Comparison of ENCODE assay signal across 34 mouse cellular contexts in the genomic region with DNA sequence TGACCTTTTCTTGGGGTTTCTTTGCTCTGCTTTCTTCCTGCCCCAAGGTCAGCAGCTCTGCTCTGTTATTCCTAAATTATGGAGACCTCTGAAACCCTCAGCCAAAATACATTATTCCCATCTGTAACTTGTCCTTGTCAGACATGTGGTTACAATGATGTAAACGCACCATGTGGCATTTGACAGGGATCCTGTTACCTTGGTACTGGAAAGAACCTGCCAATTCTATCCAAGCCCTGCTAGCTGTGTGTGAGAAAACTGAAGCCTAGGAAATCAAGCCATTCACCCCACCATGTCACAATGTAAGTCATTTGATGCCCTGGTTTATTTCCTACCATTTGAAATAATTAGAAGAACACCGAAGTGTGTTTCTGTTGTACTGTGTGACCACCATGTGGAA. TPM values are rescaled to one million over a fixed set of nuclear protein-coding genes. Genes with fewer than 3 reads are reported as not detected.
"Had no signal": no experiment of that assay in that cellular context is flagged by ENCODE, and none has a peak within 500 bp of the region (broad histone marks: within the 10 kb centered on the region; RNA-seq: fewer than 3 reads in every experiment).

No protein-coding gene starts in this region.

- H3K4me1 ChIP-seq: hindbrain, embryonic 12.5 days; hindbrain, embryonic 13.5 days; hindbrain, embryonic 15.5 days; intestine, embryonic 15.5 days; kidney, embryonic 15.5 days had no signal

- H3K9ac ChIP-seq: heart, embryonic 12.5 days; heart, embryonic 13.5 days; heart, embryonic 15.5 days; hindbrain, embryonic 12.5 days; hindbrain, embryonic 13.5 days; hindbrain, embryonic 14.5 days; hindbrain, embryonic 15.5 days; intestine, embryonic 15.5 days; kidney, embryonic 15.5 days had no signal

- ATAC-seq: hindbrain, embryonic 16.5 days; hindbrain, postnatal 0 days; inflammation-experienced regulatory T-cells, adult 6 months; intestine, embryonic 15.5 days; intestine, embryonic 16.5 days; intestine, postnatal 0 days had no signal

- H3K4me2 ChIP-seq: heart, embryonic 12.5 days; heart, embryonic 13.5 days; heart, embryonic 15.5 days; hindbrain, embryonic 12.5 days; hindbrain, embryonic 13.5 days; hindbrain, embryonic 14.5 days; hindbrain, embryonic 15.5 days; intestine, embryonic 15.5 days; kidney, embryonic 15.5 days had no signal

- H3K27ac ChIP-seq: heart, embryonic 13.5 days; heart, embryonic 15.5 days; hindbrain, embryonic 10.5 days; hindbrain, embryonic 12.5 days; hindbrain, embryonic 13.5 days; hindbrain, embryonic 14.5 days; hindbrain, embryonic 15.5 days; hindbrain, postnatal 0 days; intestine, embryonic 15.5 days; kidney, embryonic 15.5 days; kidney, postnatal 0 days; layer of hippocampus, adult 2 months; left cerebral cortex, adult 2 months had no signal

- H3K9me3 ChIP-seq: heart, embryonic 12.5 days; heart, embryonic 13.5 days; heart, embryonic 15.5 days; hindbrain, embryonic 10.5 days; hindbrain, embryonic 12.5 days; hindbrain, embryonic 13.5 days; hindbrain, embryonic 15.5 days; intestine, embryonic 15.5 days; kidney, embryonic 15.5 days had no signal

- H3K36me3 ChIP-seq: heart, embryonic 12.5 days; heart, embryonic 13.5 days; heart, embryonic 15.5 days; hindbrain, embryonic 10.5 days; hindbrain, embryonic 12.5 days; hindbrain, embryonic 13.5 days; hindbrain, embryonic 15.5 days; intestine, embryonic 15.5 days; kidney, embryonic 15.5 days had no signal

- H3K4me3 ChIP-seq: heart, embryonic 12.5 days; heart, embryonic 13.5 days; heart, embryonic 15.5 days; hindbrain, embryonic 10.5 days; hindbrain, embryonic 12.5 days; hindbrain, embryonic 13.5 days; hindbrain, embryonic 15.5 days; intestine, embryonic 15.5 days; kidney, embryonic 15.5 days; layer of hippocampus, adult 2 months; left cerebral cortex, adult 2 months had no signal

- DNase-seq: heart, postnatal 10 days; heart, postnatal 14 days; heart, postnatal 36 days; heart, postnatal 4 days; kidney, adult 11 months; kidney, adult 18-20 months; kidney, adult 2 months; kidney, adult 8-10 months; kidney, adult 9 months; kidney, postnatal 10 days; kidney, postnatal 14 days; kidney, postnatal 25 days; kidney, postnatal 36 days; kidney, postnatal 4 days; layer of hippocampus, adult 9-11 months; layer of hippocampus, postnatal 36 days had no signal

- H3K27me3 ChIP-seq: heart, embryonic 12.5 days; heart, embryonic 13.5 days; heart, embryonic 15.5 days; hindbrain, embryonic 12.5 days; hindbrain, embryonic 15.5 days; intestine, embryonic 15.5 days; kidney, embryonic 15.5 days had no signal

RNA-seq across cellular contexts. Expression of a gene that starts 46.6 kb away (rescaled TPM):
- total RNA-seq: hindbrain, postnatal 0 days had no signal
